Mouse (Mus musculus): Measurements from ENCODE around the gene Fam92b.

GRCm38 (mm10) chr8:120202546-120202945 lies 25.3 kb upstream of the Fam92b start:
- TF ChIP-seq POLR2A (IDR thresholded peaks at IDR 0.05; ENCODE audit: borderline replicate concordance, extremely low read depth, low read depth, low read length) (no peak), CTCF (IDR thresholded peaks at IDR 0.05; ENCODE audit: insufficient read depth, low read length) (no peak)

Data from lung, adult 2 months (tissue).